Mouse (Mus musculus) lung, adult 2 months (tissue): ENCODE data around the gene Ip6k3.

ENCODE experiments used
- CTCF ChIP-seq: fragments of 200-500 bp; IDR thresholded peaks from 2 replicates; pipeline ENCODE4 v1.5.1; 2011; ENCODE audit warnings: mild to moderate bottlenecking, low read length, control low read depth; ENCODE audit not compliant: insufficient read depth
- POLR2A ChIP-seq: fragments of 200-500 bp; IDR thresholded peaks from 2 replicates; pipeline ENCODE4 v1.6.1; 2011; ENCODE audit warnings: low read depth, mild to moderate bottlenecking, control low read depth, low read length, borderline replicate concordance; ENCODE audit errors: extremely low read depth

GRCm38 (mm10) chr17:27138396-27138795 is 29.2 kb downstream of the Ip6k3 start:
- TF ChIP-seq CTCF, result no peak
- no peak for TF ChIP-seq POLR2A
